Mouse (Mus musculus) ES-E14 (cell line): ENCODE measurements around the gene Kpna7. TPM values are rescaled to one million over a fixed set of nuclear protein-coding genes. Genes with fewer than 3 reads are reported as not detected.
A peak's percentile ranks its signal among the peaks of the same experiment; 100 is the strongest.

Experiments used
- DNase-seq: peaks from one replicate; pipeline ENCODE4 v3.0.0-alpha.2; 2013; ENCODE audit warnings: low read depth, low spot score
- H3K27ac ChIP-seq: 2 replicates; pipeline ENCODE4 v1.5.1; 2012; ENCODE audit warnings: low read depth, mild to moderate bottlenecking, low read length, moderate library complexity, mixed read lengths; ENCODE audit not compliant: poor library complexity, insufficient read depth, severe bottlenecking
- H3K36me3 ChIP-seq: 2 replicates; pipeline ENCODE4 v1.6.1; 2012; ENCODE audit warnings: mild to moderate bottlenecking, low read length, moderate library complexity, mixed read lengths; ENCODE audit not compliant: control insufficient read depth, poor library complexity, insufficient read depth, severe bottlenecking
- H3K4me1 ChIP-seq, 2 experiments: fragments of 150-350 bp in 1 of 2; sonication (generic) in 1 of 2; 2 replicates each; pipeline ENCODE4 v1.6.1; 2012; ENCODE audit warnings: low read length in 2 of 2, mild to moderate bottlenecking in 1 of 2, mixed read lengths in 1 of 2; ENCODE audit not compliant: control insufficient read depth in 2 of 2, insufficient read depth in 2 of 2, poor library complexity in 1 of 2
- H3K4me3 ChIP-seq, 2 experiments: fragments of 150-350 bp in 1 of 2; sonication (generic) in 1 of 2; 2 replicates each; pipeline ENCODE4 v1.5.1; 2012; ENCODE audit warnings: low read length in 2 of 2, low read depth in 1 of 2, mild to moderate bottlenecking in 1 of 2, mixed read lengths in 1 of 2; ENCODE audit not compliant: insufficient read depth in 1 of 2, poor library complexity in 1 of 2, severe bottlenecking in 1 of 2
- H3K9ac ChIP-seq: 2 replicates; pipeline ENCODE4 v1.6.1; 2012; ENCODE audit warnings: low read depth, mild to moderate bottlenecking, low read length, mixed read lengths; ENCODE audit not compliant: poor library complexity, insufficient read depth, severe bottlenecking
- H3K9me3 ChIP-seq: fragments of 150-350 bp; sonication (generic); 2 replicates; pipeline ENCODE4 v1.6.1; 2012; ENCODE audit warnings: low read depth, mild to moderate bottlenecking, low read length; ENCODE audit not compliant: control insufficient read depth, insufficient read depth
- CHD2 ChIP-seq: IDR thresholded peaks from 2 replicates; pipeline ENCODE4 v1.6.1; 2014; ENCODE audit warnings: mild to moderate bottlenecking, low read depth, low read length, inconsistent platforms
- HCFC1 ChIP-seq: IDR thresholded peaks from 2 replicates; pipeline ENCODE4 v1.6.1; 2012; ENCODE audit warnings: low read length, inconsistent platforms, borderline replicate concordance; ENCODE audit not compliant: insufficient read depth
- MAFK ChIP-seq: IDR thresholded peaks from 2 replicates; pipeline ENCODE4 v1.6.1; 2014; ENCODE audit warnings: mild to moderate bottlenecking, low read depth, low read length, inconsistent platforms; ENCODE audit not compliant: insufficient read depth
- ZC3H11A ChIP-seq: IDR thresholded peaks from 2 replicates; pipeline ENCODE4 v1.6.1; 2012; ENCODE audit warnings: low read depth, mild to moderate bottlenecking, inconsistent platforms, low read length, borderline replicate concordance
- ZNF384 ChIP-seq: IDR thresholded peaks from 2 replicates; pipeline ENCODE4 v1.6.1; 2012; ENCODE audit warnings: low read depth, low read length, inconsistent platforms
- in situ Hi-C, 2 experiments: fragments of 600-800 bp; cut with MboI; formaldehyde crosslinking; loops; one replicate each; pipeline ENCODE4 v1.15.1; 2025; ENCODE audit warnings: low sequenced_read_pairs in 2 of 2, inconsistent platforms in 1 of 2; ENCODE audit not compliant: unreplicated experiment in 2 of 2
- total RNA-seq: library from RNA; depleted of rRNA; stranded (reverse); fragments of 300-350 nt; gene quantifications from 2 replicates; pipeline ENCODE4 v1.2.3, GENCODE M21; 2012

Gene Kpna7
- total RNA-seq, 1 experiment, result 0.58 TPM

DNA sequence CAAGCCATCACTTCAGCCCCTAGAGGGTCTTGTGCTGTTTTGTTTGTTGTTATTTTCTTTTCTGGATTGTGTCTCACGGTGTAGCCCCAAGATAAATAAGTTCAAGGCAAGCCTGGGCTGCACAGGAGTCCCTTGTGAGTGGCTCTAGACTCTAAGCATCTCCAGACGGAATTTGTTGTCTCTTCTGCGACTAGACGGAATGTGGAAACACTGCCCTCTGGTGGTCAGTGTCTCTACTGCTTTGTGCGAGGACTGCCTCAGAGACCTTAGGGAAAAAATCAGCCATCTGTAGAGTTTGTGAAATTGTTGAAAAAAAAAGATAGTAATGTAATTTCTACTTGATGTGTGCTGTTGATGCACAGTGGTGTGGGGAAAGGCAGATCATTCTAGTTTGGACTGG lies 14.1 kb downstream of the Kpna7 start:
- TF ChIP-seq CHD2 (no peak), ZC3H11A (peak; percentile 49; the same call in 1 of the 2 replicates), HCFC1 (no peak), MAFK (no peak), ZNF384 (no peak)
- in situ Hi-C loops, result loop anchor here in 1 of 2 experiments (5.0 kb wide), 1 partner anchor 67 kb away; no protein-coding TSS in a partner anchor
- Histone ChIP-seq H3K36me3 (no peaks in the 10 kb centered on the region), H3K27ac (no peak overlapping the region), H3K9ac (no peak overlapping the region), H3K9me3 (no peaks in the 10 kb centered on the region), H3K4me1 (peaks cover 0 to 9% of the 10 kb centered on the region in 2 experiments; a peak in 1 of 4 replicates), H3K4me3 (no peak overlapping the region)
- peak; percentile 84 for DNase-seq

DNA sequence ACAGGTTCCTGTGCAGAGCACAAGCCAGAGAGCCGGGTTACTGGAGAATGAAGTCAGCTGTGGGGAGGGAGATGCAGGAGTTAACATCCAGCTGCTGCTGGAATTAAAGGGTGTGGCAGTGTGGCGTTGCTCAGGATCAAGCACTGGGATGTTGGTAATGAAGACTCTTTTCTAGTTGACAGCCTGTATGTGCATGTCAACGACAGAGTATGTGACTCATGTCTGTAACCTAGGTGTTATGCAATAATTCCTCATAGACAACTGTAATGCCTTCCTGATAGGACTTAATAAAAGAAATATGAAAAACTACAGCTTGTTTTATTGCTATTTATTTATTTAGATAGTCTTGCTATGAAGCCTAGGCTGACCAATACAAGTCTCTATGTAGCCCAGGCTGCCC lies 15.0 kb downstream of the Kpna7 start:
- H3K27ac ChIP-seq, result no peak overlapping the region
- TF ChIP-seq ZC3H11A (no peak), ZNF384 (no peak), MAFK (no peak), CHD2 (no peak), HCFC1 (no peak)
- H3K9me3 ChIP-seq, result no peaks in the 10 kb centered on the region
- no peak for DNase-seq
- in situ Hi-C loops, result no loop called here
- H3K9ac ChIP-seq, result no peak overlapping the region
- H3K4me1 ChIP-seq, result peaks cover 0 to 9% of the 10 kb centered on the region in 2 experiments; a peak in 1 of 4 replicates
- H3K4me3 ChIP-seq, result no peak overlapping the region
- no peaks in the 10 kb centered on the region for H3K36me3 ChIP-seq

DNA sequence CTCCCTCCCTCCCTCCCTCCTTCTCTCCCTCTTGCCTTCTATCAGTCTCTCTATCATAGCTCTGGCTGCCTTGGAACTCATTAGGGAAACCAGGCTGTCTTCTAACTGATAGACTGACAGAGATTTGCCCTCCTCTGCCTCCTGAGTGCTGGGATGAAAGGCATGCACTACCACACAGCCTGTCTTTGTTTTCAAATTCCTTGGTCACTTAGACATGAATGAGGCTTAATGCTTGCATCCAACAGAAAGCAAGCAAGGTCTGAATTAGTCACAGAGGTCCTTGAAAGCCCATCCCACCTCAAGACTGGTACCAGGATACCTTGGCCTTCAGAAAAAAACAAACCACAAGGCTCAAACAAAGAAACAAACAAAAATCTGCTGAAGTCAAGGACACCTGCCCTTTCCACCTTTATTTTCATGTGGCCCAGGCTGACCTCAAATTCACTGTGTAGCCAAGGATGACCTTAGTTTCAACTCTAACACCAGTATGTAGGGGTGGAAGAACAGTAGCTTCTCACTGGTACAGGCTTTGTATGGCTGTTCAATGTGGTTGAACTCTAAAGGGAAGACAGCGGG lies 19.0 kb downstream of the Kpna7 start:
- Histone ChIP-seq H3K9me3 (no peaks in the 10 kb centered on the region), H3K36me3 (no peaks in the 10 kb centered on the region), H3K4me3 (no peak overlapping the region), H3K4me1 (peaks cover 0 to 9% of the 10 kb centered on the region in 2 experiments; a peak in 1 of 4 replicates), H3K9ac (no peak overlapping the region), H3K27ac (no peak overlapping the region; the same call in 1 of the 2 replicates)
- in situ Hi-C loops, result no loop called here
- no peak for DNase-seq
- no peak for TF ChIP-seq MAFK
- no peak for TF ChIP-seq ZNF384
- TF ChIP-seq ZC3H11A, result no peak
- TF ChIP-seq HCFC1, result no peak
- no peak for TF ChIP-seq CHD2

DNA sequence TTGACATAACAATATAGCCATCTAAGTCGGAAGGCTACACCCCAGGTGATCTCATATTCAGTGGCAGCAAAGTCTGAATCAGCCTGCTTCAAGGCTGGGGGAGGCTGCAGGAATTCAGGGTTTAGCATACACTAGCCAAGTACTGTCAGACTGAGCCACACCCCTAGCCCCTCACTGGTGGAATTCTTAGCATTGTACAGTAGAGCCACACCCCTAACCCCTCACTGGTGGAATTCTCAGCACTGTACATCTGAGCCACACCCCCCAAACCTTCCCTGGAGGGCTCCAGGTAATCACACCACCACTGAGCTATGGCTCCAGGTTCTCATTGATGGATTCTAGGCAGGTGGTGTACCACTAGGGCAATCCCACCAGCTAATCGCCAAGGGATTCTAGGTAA lies 24.3 kb downstream of the Kpna7 start:
- H3K9me3 ChIP-seq, result no peaks in the 10 kb centered on the region
- no peaks in the 10 kb centered on the region; a peak in 1 of 4 replicates for H3K4me1 ChIP-seq
- no peak overlapping the region; the same call in 1 of the 2 replicates for H3K27ac ChIP-seq
- H3K9ac ChIP-seq, result no peak overlapping the region
- no peaks in the 10 kb centered on the region for H3K36me3 ChIP-seq
- in situ Hi-C loops, result no loop called here
- H3K4me3 ChIP-seq, result no peak overlapping the region
- no peak for TF ChIP-seq ZNF384
- TF ChIP-seq CHD2, result no peak
- TF ChIP-seq MAFK, result no peak
- TF ChIP-seq HCFC1, result no peak
- no peak for TF ChIP-seq ZC3H11A
- DNase-seq, result no peak
